ENCODE assay signal across 8 mouse cellular contexts in genomic region chr10:62340095-62340731, GRCm38 (mm10). TPM values are rescaled to one million over a fixed set of nuclear protein-coding genes. Genes with fewer than 3 reads are reported as not detected.
DNase-seq lines count a peak whose midpoint lies in the region; ATAC-seq and TF ChIP-seq lines count a peak whose summit lies in the region.

No protein-coding gene starts in this region.

- no peaks in the 10 kb centered on the region for H3K9me3 ChIP-seq in CH12.LX (replicated peaks; ENCODE audit: low read length)
- H3K9me3 ChIP-seq in forebrain, embryonic 12.5 days: no peaks in the 10 kb centered on the region
- no peaks in the 10 kb centered on the region for H3K9me3 ChIP-seq in liver, postnatal 0 days (ENCODE audit: low read length)
- H3K9me3 ChIP-seq in neural tube, embryonic 14.5 days (ENCODE audit: control insufficient read depth, low read length): no peaks in the 10 kb centered on the region

- intact Hi-C loops in heart, postnatal 10 days (cut with DNase I): loop anchor here (2.0 to 10.0 kb wide), 3 partner anchors 39 to 65 kb away; no protein-coding TSS in a partner anchor

- no peaks in the 10 kb centered on the region for H3K27me3 ChIP-seq in CH12.LX (replicated peaks)
- 0 out of 2 replicates have a peak, but pooled peaks cover 3% of the 10 kb centered on the region for H3K27me3 ChIP-seq in forebrain, embryonic 12.5 days
- H3K27me3 ChIP-seq in liver, postnatal 0 days (ENCODE audit: insufficient read depth, low read length): no peaks in the 10 kb centered on the region
- no peaks in the 10 kb centered on the region for H3K27me3 ChIP-seq in neural tube, embryonic 14.5 days (ENCODE audit: control insufficient read depth, insufficient read depth, low read length)

- TF ChIP-seq EP300 in CH12.LX (IDR thresholded peaks at IDR 0.05; ENCODE audit: low read length): no peak
- peak; percentile 45; the same call in 1 of the 2 replicates for TF ChIP-seq EP300 in liver, postnatal 0 days (IDR thresholded peaks at IDR 0.05; ENCODE audit: low read depth)

- H3K4me3 ChIP-seq in CH12.LX (replicated peaks in 1 of 3; ENCODE audit: low read depth in 2 of 3, low read length in 2 of 3, poor library complexity in 1 of 3): peak overlapping the region; percentile 78 to 98 (median 83)
- H3K4me3 ChIP-seq in forebrain, embryonic 12.5 days (replicated peaks): peak overlapping the region; percentile 59
- H3K4me3 ChIP-seq in liver, postnatal 0 days (ENCODE audit: low read depth, low read length): peak overlapping the region; percentile 85
- H3K4me3 ChIP-seq in neural tube, embryonic 14.5 days (ENCODE audit: low read depth, low read length): peak overlapping the region; percentile 59

- peak; percentile 99 for ATAC-seq in forebrain, embryonic 12.5 days (ENCODE audit: low FRiP score)
- ATAC-seq in liver, postnatal 0 days: peak; percentile 92
- peak; percentile 98 for ATAC-seq in neural tube, embryonic 14.5 days (ENCODE audit: low read depth)

- peak; percentile 96 for DNase-seq in CH12.LX (ENCODE audit: extremely low read depth)
- peak; percentile 94 for DNase-seq in c-Kit-positive CD71-positive TER-119-negative erythroid progenitor cells, embryonic 14.5 days (ENCODE audit: low read depth)
- DNase-seq in heart, postnatal 10 days: peak; percentile 99
- DNase-seq in large intestine, adult 2 months (ENCODE audit: low read depth, low spot score): peak; percentile 85
- peak; percentile 97 for DNase-seq in liver, postnatal 0 days
- peak; percentile 99 for DNase-seq in testis, postnatal 10 days (ENCODE audit: low spot score)

- no peaks in the 10 kb centered on the region for H3K79me2 ChIP-seq in CH12.LX (replicated peaks; ENCODE audit: control insufficient read depth, extremely low read depth, insufficient read depth, poor library complexity, severe bottlenecking)

- H3K4me1 ChIP-seq in CH12.LX (ENCODE audit: control insufficient read depth in 1 of 2, insufficient read depth in 2 of 2): peaks cover 15 to 55% of the 10 kb centered on the region in 2 experiments
- peaks cover 35% of the 10 kb centered on the region for H3K4me1 ChIP-seq in forebrain, embryonic 12.5 days
- H3K4me1 ChIP-seq in liver, postnatal 0 days (ENCODE audit: insufficient read depth): peaks cover 54% of the 10 kb centered on the region
- peaks cover 14% of the 10 kb centered on the region for H3K4me1 ChIP-seq in neural tube, embryonic 14.5 days (ENCODE audit: control insufficient read depth, insufficient read depth, low read length)

- peak overlapping the region; percentile 93 for H3K27ac ChIP-seq in CH12.LX (ENCODE audit: insufficient read depth, low read depth)
- peak overlapping the region; percentile 91 for H3K27ac ChIP-seq in forebrain, embryonic 12.5 days
- H3K27ac ChIP-seq in liver, postnatal 0 days (ENCODE audit: low read depth): peak overlapping the region; percentile 92
- H3K27ac ChIP-seq in neural tube, embryonic 14.5 days (ENCODE audit: low read depth, low read length): peak overlapping the region; percentile 86

- no peak for TF ChIP-seq CTCF in CH12.LX (conservative IDR thresholded peaks at IDR 0.05 in 1 of 2, IDR thresholded peaks at IDR 0.05 in 1 of 2; ENCODE audit: low read depth in 2 of 2, low read length in 2 of 2)
- no peak for TF ChIP-seq CTCF in liver, postnatal 0 days (IDR thresholded peaks at IDR 0.05; ENCODE audit: low read depth)

- TF ChIP-seq RAD21 in CH12.LX (IDR thresholded peaks at IDR 0.05; ENCODE audit: low read depth, low read length): no peak

- under 1% methylated on average over 38 of the region's 38 CpGs for WGBS in forebrain, embryonic 12.5 days
- WGBS in large intestine, adult 2 months: under 1% methylated on average over 38 of the region's 38 CpGs
- under 1% methylated on average over 37 of the region's 38 CpGs for WGBS in liver, postnatal 0 days (ENCODE audit: insufficient replicate concordance)
- WGBS in neural tube, embryonic 14.5 days: under 1% methylated on average over 34 of the region's 38 CpGs

- H3K36me3 ChIP-seq in CH12.LX (replicated peaks in 1 of 2; ENCODE audit: control insufficient read depth in 1 of 2, insufficient read depth in 1 of 2, low read length in 1 of 2): peaks cover 0 to 14% of the 10 kb centered on the region in 2 experiments
- H3K36me3 ChIP-seq in forebrain, embryonic 12.5 days (replicated peaks): no peaks in the 10 kb centered on the region
- H3K36me3 ChIP-seq in liver, postnatal 0 days (replicated peaks; ENCODE audit: insufficient read depth, low read length): no peaks in the 10 kb centered on the region
- no peaks in the 10 kb centered on the region for H3K36me3 ChIP-seq in neural tube, embryonic 14.5 days (ENCODE audit: control insufficient read depth, insufficient read depth, low read length)

- peak; percentile 65 for TF ChIP-seq POLR2A in CH12.LX (IDR thresholded peaks at IDR 0.05; ENCODE audit: low read depth, low read length)

- dilution Hi-C loops in CH12.LX (cut with MboI; ENCODE audit: extremely low pct_ligation_motif_present, extremely low pct_unique_long_range_greater_than_20kb, low sequenced_read_pairs): no loop called here

- peak overlapping the region; percentile 96 for H3K9ac ChIP-seq in CH12.LX (ENCODE audit: insufficient read depth, low read depth)
- peak overlapping the region; percentile 66 for H3K9ac ChIP-seq in forebrain, embryonic 12.5 days
- peak overlapping the region; percentile 70 for H3K9ac ChIP-seq in liver, postnatal 0 days (replicated peaks)
- peak overlapping the region; percentile 59 for H3K9ac ChIP-seq in neural tube, embryonic 14.5 days (replicated peaks; ENCODE audit: low read depth, low read length)

- H3K4me2 ChIP-seq in CH12.LX (ENCODE audit: insufficient read depth, low read depth, poor library complexity, severe bottlenecking): peak overlapping the region; percentile 97
- peak overlapping the region; percentile 92 for H3K4me2 ChIP-seq in forebrain, embryonic 12.5 days
- peak overlapping the region; percentile 93 for H3K4me2 ChIP-seq in liver, postnatal 0 days (ENCODE audit: low read depth, low read length)
- peak overlapping the region; percentile 81 for H3K4me2 ChIP-seq in neural tube, embryonic 14.5 days (ENCODE audit: low read depth, low read length)

- in situ Hi-C loops in CH12.LX (cut with MboI; ENCODE audit: low pct_ligation_motif_present, low pct_unique_long_range_greater_than_20kb, low sequenced_read_pairs): no loop called here

TF ChIP-seq in CH12.LX, 34 proteins besides CTCF, POLR2A, EP300 and RAD21 (continues in another document):
- no peak for TF ChIP-seq USF1 (IDR thresholded peaks at IDR 0.05; ENCODE audit: low read depth, low read length)
- TF ChIP-seq ELF1 (IDR thresholded peaks at IDR 0.05; ENCODE audit: low read depth, low read length): peak; percentile 76
- peak; percentile 69 for TF ChIP-seq HCFC1 (IDR thresholded peaks at IDR 0.05; ENCODE audit: low read depth, low read length)
- TF ChIP-seq ZNF384 (IDR thresholded peaks at IDR 0.05; ENCODE audit: low read depth, low read length): no peak
- TF ChIP-seq MXI1 (IDR thresholded peaks at IDR 0.05; ENCODE audit: low read depth, low read length): peak; percentile 58
- TF ChIP-seq IRF4 (IDR thresholded peaks at IDR 0.05; ENCODE audit: low read depth, low read length): peak; percentile 78
- no peak for TF ChIP-seq RCOR1 (conservative IDR thresholded peaks at IDR 0.05; ENCODE audit: low read depth, low read length)
- TF ChIP-seq E2F4 (IDR thresholded peaks at IDR 0.05; ENCODE audit: insufficient replicate concordance, low read depth, low read length): 0 out of 2 replicates have a peak, but pooled peaks have one; percentile 42
- TF ChIP-seq NELFE (IDR thresholded peaks at IDR 0.05; ENCODE audit: low read depth, low read length): peak; percentile 68
- no peak for TF ChIP-seq MAFK (IDR thresholded peaks at IDR 0.05; ENCODE audit: insufficient replicate concordance, low read length)
- TF ChIP-seq SMC3 (IDR thresholded peaks at IDR 0.05; ENCODE audit: low read depth, low read length): no peak
- peak; percentile 50 for TF ChIP-seq ETS1 (conservative IDR thresholded peaks at IDR 0.05; ENCODE audit: low read depth, low read length)
- TF ChIP-seq TCF12 (IDR thresholded peaks at IDR 0.05; ENCODE audit: low read depth, low read length): peak; percentile 39; the same call in 1 of the 2 replicates
- TF ChIP-seq CHD1 (IDR thresholded peaks at IDR 0.05; ENCODE audit: low read depth, low read length): no peak
- no peak for TF ChIP-seq PAX5 (IDR thresholded peaks at IDR 0.05; ENCODE audit: low read length)
- TF ChIP-seq GABPA (IDR thresholded peaks at IDR 0.05; ENCODE audit: insufficient replicate concordance, low read depth, low read length): no peak
- no peak for TF ChIP-seq POLR2AphosphoS2 (IDR thresholded peaks at IDR 0.05; ENCODE audit: low read depth, low read length)
- TF ChIP-seq KAT2A (IDR thresholded peaks at IDR 0.05; ENCODE audit: insufficient replicate concordance, low read length): peak; percentile 46; the same call in 1 of the 2 replicates
- peak; percentile 82 for TF ChIP-seq BHLHE40 (IDR thresholded peaks at IDR 0.05; ENCODE audit: low read depth, low read length)
- TF ChIP-seq TBP (conservative IDR thresholded peaks at IDR 0.05; ENCODE audit: low read depth, low read length): no peak; the same call in 1 of the 2 replicates
- no peak for TF ChIP-seq USF2 (conservative IDR thresholded peaks at IDR 0.05; ENCODE audit: low read depth, low read length)
- TF ChIP-seq UBTF (IDR thresholded peaks at IDR 0.05; ENCODE audit: low read depth, low read length): 0 out of 2 replicates have a peak, but pooled peaks have one; percentile 64
- TF ChIP-seq MEF2A (IDR thresholded peaks at IDR 0.05; ENCODE audit: borderline replicate concordance, low read depth, low read length): 0 out of 2 replicates have a peak, but pooled peaks have one; percentile 14
- TF ChIP-seq JUND (conservative IDR thresholded peaks at IDR 0.05; ENCODE audit: low read depth, low read length): no peak
- TF ChIP-seq MAX (IDR thresholded peaks at IDR 0.05; ENCODE audit: low read length): peak; percentile 78
- TF ChIP-seq NRF1 (IDR thresholded peaks at IDR 0.05; ENCODE audit: low read depth, low read length): no peak
- no peak for TF ChIP-seq ZC3H11A (IDR thresholded peaks at IDR 0.05; ENCODE audit: low read depth, low read length)
- no peak for TF ChIP-seq JUN (IDR thresholded peaks at IDR 0.05; ENCODE audit: insufficient read depth, low read depth, low read length)

RNA-seq across cellular contexts. Expression of gene Hk1, which starts 39.5 kb away (rescaled TPM):
- total RNA-seq in CH12.LX (2012; rRNA removed): 14.7 and 23.4 TPM in 2 replicates
- total RNA-seq in CH12.LX (2014; rRNA removed): 9.3 and 9.9 TPM in 2 replicates
- polyA plus RNA-seq in CH12.LX (2012; ENCODE audit: insufficient read length, low read depth): 30.1 and 31.8 TPM in 2 replicates
- 38.5 and 43.3 TPM in 2 replicates for polyA plus RNA-seq in forebrain, embryonic 12.5 days (2016; fragmentation: Nextera tagmentation; extraction: Ambion mirVana)
- total RNA-seq in heart, postnatal 10 days (2021): 100 to 1,000 TPM; 167 to 178 TPM
- 9.7 and 10.5 TPM in 2 replicates for polyA plus RNA-seq in large intestine, adult 2 months (2012; rRNA removed)
- polyA plus RNA-seq in liver, postnatal 0 days (2015; fragmentation: Nextera tagmentation; extraction: Ambion mirVana): 22.1 and 30.7 TPM in 2 replicates
- 79.7 and 99.9 TPM in 2 replicates for polyA plus RNA-seq in neural tube, embryonic 14.5 days (2014; fragmentation: Nextera tagmentation; extraction: Ambion mirVana)

Comparison
In these comparisons a context has a peak if more than half of its experiments do, and no peak if none do; other contexts are left out.
1. Peak in every context shown above with its lines: DNase-seq, ATAC-seq, H3K4me3 ChIP-seq and H3K27ac ChIP-seq.